Comparison of ENCODE assay signal across 10 mouse cellular contexts in the genomic region with DNA sequence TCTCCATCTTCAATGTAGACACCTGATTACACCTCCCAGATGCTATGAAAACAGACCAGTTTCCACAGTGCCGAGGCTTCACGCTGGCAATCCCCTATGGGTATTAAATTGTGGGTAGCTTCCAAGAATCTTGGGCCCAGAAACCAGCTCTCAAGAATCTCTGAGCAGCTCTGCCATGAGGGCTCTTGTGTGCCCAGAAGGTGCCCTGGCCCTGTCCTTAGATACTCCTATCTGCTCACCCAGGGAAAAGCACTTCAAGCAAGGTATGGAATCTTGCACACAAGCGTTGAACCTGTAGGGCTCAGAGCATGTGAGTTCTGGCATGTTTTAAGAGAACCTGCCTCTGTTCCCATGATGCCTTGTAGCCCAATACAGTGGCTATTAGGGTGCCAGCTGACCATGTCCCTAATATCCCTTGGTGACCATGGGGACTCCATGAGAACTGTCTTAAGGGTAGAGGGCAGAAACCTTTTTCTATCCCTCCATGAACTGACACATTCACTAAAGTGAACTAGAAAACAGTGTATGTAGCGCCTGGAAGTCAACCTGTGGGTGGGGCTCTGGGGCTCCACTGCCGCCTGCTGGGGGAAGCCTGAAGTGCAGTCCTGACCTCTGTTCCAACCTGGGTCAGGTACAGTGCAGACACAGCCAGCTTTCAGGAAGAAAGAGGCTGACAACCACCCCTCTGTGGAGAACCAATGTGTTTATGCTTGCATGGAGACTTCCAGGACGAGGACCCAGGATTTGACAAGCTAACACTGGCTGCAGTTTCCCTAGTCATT. TPM values are rescaled to one million over a fixed set of nuclear protein-coding genes. Genes with fewer than 3 reads are reported as not detected.
DNase-seq lines count a peak whose midpoint lies in the region; ATAC-seq and TF ChIP-seq lines count a peak whose summit lies in the region.
"Had no signal": no experiment of that assay in that cellular context is flagged by ENCODE, and none has a peak within 500 bp of the region (broad histone marks: within the 10 kb centered on the region; RNA-seq: fewer than 3 reads in every experiment).

No protein-coding gene starts in this region.

- no peaks in the 10 kb centered on the region for H3K27me3 ChIP-seq in kidney, embryonic 15.5 days
- H3K27me3 ChIP-seq in limb, embryonic 13.5 days: no peaks in the 10 kb centered on the region

- no peak overlapping the region for H3K9ac ChIP-seq in kidney, embryonic 15.5 days
- no peak overlapping the region for H3K9ac ChIP-seq in ES-E14 (ENCODE audit: insufficient read depth, low read depth, low read length, poor library complexity, severe bottlenecking)
- no peak overlapping the region for H3K9ac ChIP-seq in limb, embryonic 13.5 days

- WGBS in kidney, embryonic 15.5 days: 49% methylated on average over 6 of the region's 6 CpGs
- 44% methylated on average over 6 of the region's 6 CpGs for WGBS in limb, embryonic 13.5 days

- H3K27ac ChIP-seq in kidney, embryonic 15.5 days: no peak overlapping the region
- no peak overlapping the region for H3K27ac ChIP-seq in ES-E14 (ENCODE audit: insufficient read depth, low read depth, low read length, poor library complexity, severe bottlenecking)
- 0 out of 2 replicates have a peak overlapping the region, but pooled peaks have one; percentile 10 for H3K27ac ChIP-seq in limb, embryonic 13.5 days

- H3K4me2 ChIP-seq in kidney, embryonic 15.5 days: no peak overlapping the region
- H3K4me2 ChIP-seq in limb, embryonic 13.5 days (replicated peaks): no peak overlapping the region

- no peak overlapping the region for H3K4me3 ChIP-seq in kidney, embryonic 15.5 days (replicated peaks)
- no peak overlapping the region for H3K4me3 ChIP-seq in ES-E14 (ENCODE audit: insufficient read depth in 1 of 2, low read depth in 1 of 2, low read length in 2 of 2, poor library complexity in 1 of 2, severe bottlenecking in 1 of 2)
- no peak overlapping the region for H3K4me3 ChIP-seq in limb, embryonic 13.5 days
- H3K4me3 ChIP-seq: erythroblast, embryonic 14.5 days; myocyte had no signal

- in situ Hi-C loops in ES-E14 (cut with MboI; ENCODE audit: low sequenced_read_pairs in 2 of 2, unreplicated experiment in 2 of 2): no loop called here

- ATAC-seq in kidney, embryonic 15.5 days (replicated peaks; ENCODE audit: low FRiP score): no peak
- ATAC-seq in granulocyte monocyte progenitor cell, adult 5-6 weeks (replicated peaks; ENCODE audit: poor library complexity, severe bottlenecking): peak; percentile 72
- ATAC-seq in limb, embryonic 13.5 days (ENCODE audit: low FRiP score, low read depth): no peak; the same call in 1 of the 2 replicates
- peak; percentile 62 for ATAC-seq in monocyte, adult 5-6 weeks (replicated peaks; ENCODE audit: insufficient number of reproducible peaks, low FRiP score, low TSS enrichment, poor library complexity, severe bottlenecking)

- DNase-seq in kidney, adult 18-20 months: peak; percentile 86
- DNase-seq in ES-E14 (ENCODE audit: low read depth, low spot score): peak; percentile 59
- DNase-seq in cerebellum, adult 8-10 months: peak; percentile 63
- peak; percentile 81 for DNase-seq in thymus, postnatal 14 days

- H3K36me3 ChIP-seq in kidney, embryonic 15.5 days: peaks cover 21% of the 10 kb centered on the region
- no peaks in the 10 kb centered on the region for H3K36me3 ChIP-seq in ES-E14 (ENCODE audit: control insufficient read depth, insufficient read depth, low read length, poor library complexity, severe bottlenecking)
- peaks cover 21% of the 10 kb centered on the region for H3K36me3 ChIP-seq in limb, embryonic 13.5 days

- H3K9me3 ChIP-seq in kidney, embryonic 15.5 days (replicated peaks): no peaks in the 10 kb centered on the region
- no peaks in the 10 kb centered on the region for H3K9me3 ChIP-seq in ES-E14 (ENCODE audit: control insufficient read depth, insufficient read depth, low read depth, low read length)
- H3K9me3 ChIP-seq in limb, embryonic 13.5 days: no peaks in the 10 kb centered on the region

- peaks cover 16% of the 10 kb centered on the region; the same call in 1 of the 2 replicates for H3K4me1 ChIP-seq in kidney, embryonic 15.5 days
- H3K4me1 ChIP-seq in ES-E14 (ENCODE audit: control insufficient read depth in 2 of 2, insufficient read depth in 2 of 2, low read length in 2 of 2, poor library complexity in 1 of 2): no peaks in the 10 kb centered on the region
- peaks cover 3% of the 10 kb centered on the region; the same call in 1 of the 2 replicates for H3K4me1 ChIP-seq in limb, embryonic 13.5 days

TF ChIP-seq in ES-E14, 5 proteins besides CTCF, POLR2A, EP300 and RAD21:
- TF ChIP-seq HCFC1 (IDR thresholded peaks at IDR 0.05; ENCODE audit: borderline replicate concordance, insufficient read depth, low read length): no peak
- TF ChIP-seq CHD2 (IDR thresholded peaks at IDR 0.05; ENCODE audit: low read depth, low read length): no peak
- TF ChIP-seq ZC3H11A (IDR thresholded peaks at IDR 0.05; ENCODE audit: borderline replicate concordance, low read depth, low read length): 0 out of 2 replicates have a peak, but pooled peaks have one; percentile 22
- no peak for TF ChIP-seq MAFK (IDR thresholded peaks at IDR 0.05; ENCODE audit: insufficient read depth, low read depth, low read length)
- no peak for TF ChIP-seq ZNF384 (IDR thresholded peaks at IDR 0.05; ENCODE audit: low read depth, low read length)

RNA-seq across cellular contexts. Expression of gene Slc45a1, which starts 25.8 kb away (rescaled TPM):
- 0.28 and 0.30 TPM in 2 replicates for polyA plus RNA-seq in kidney, embryonic 15.5 days (2015; fragmentation: Nextera tagmentation; extraction: Ambion mirVana)
- 0.98 and 2.0 TPM in 2 replicates for total RNA-seq in ES-E14 (2012; rRNA removed)
- not detected in 2 replicates for total RNA-seq in granulocyte monocyte progenitor cell, adult 5-6 weeks (2014; fragmentation: Nextera tagmentation)
- total RNA-seq in granulocyte monocyte progenitor cell, adult 5-6 weeks (2017): not detected in 2 replicates
- polyA plus RNA-seq in limb, embryonic 13.5 days (2015; fragmentation: Nextera tagmentation; extraction: Ambion mirVana): 0.43 and 0.51 TPM in 2 replicates
- not detected in 3 replicates for total RNA-seq in monocyte, adult 5-6 weeks (2017)
- polyA plus RNA-seq: erythroblast, embryonic 14.5 days; myocyte had no signal

Comparison
In these comparisons a context has a peak if more than half of its experiments do, and no peak if none do; other contexts are left out.
1. ATAC-seq: peak in granulocyte monocyte progenitor cell, adult 5-6 weeks (single experiment) and monocyte, adult 5-6 weeks (single experiment); none in kidney, embryonic 15.5 days (single experiment) and limb, embryonic 13.5 days (single experiment).
2. Peak in every context shown above with its lines, with median percentiles within 50 percentile points of each other: DNase-seq.